Mouse (Mus musculus) embryonic fibroblast, embryonic 13.5 days (primary cell): ENCODE results near the gene Zan.

Source experiments
- CTCF ChIP-seq: IDR thresholded peaks from 2 replicates; pipeline ENCODE4 v1.5.1; 2011; ENCODE audit warnings: mild to moderate bottlenecking, control low read depth, low read length, moderate library complexity, borderline replicate concordance; ENCODE audit not compliant: insufficient read depth
- POLR2A ChIP-seq: IDR thresholded peaks from 2 replicates; pipeline ENCODE4 v1.6.1; 2011; ENCODE audit warnings: low read depth, mild to moderate bottlenecking, control low read depth, low read length, moderate library complexity

GRCm38 (mm10) chr5:137466946-137467345 lies 9.9 kb downstream of the Zan start:
- TF ChIP-seq CTCF (no peak), POLR2A (no peak)
